Mouse (Mus musculus) megakaryocyte-erythroid progenitor cell, adult 5-6 weeks (primary cell): ENCODE measurements around the gene Ppil2. TPM values are rescaled to one million over a fixed set of nuclear protein-coding genes. Genes with fewer than 3 reads are reported as not detected.

Experiments used
- ATAC-seq: replicated peaks from 2 replicates; pipeline ENCODE4 v1.8.0; 2016; ENCODE audit warnings: mild to moderate bottlenecking, inconsistent platforms; ENCODE audit not compliant: severe bottlenecking, poor library complexity, low FRiP score, low TSS enrichment
- total RNA-seq, 2 experiments: library from RNA; stranded (forward) in 1 of 2; stranded (reverse) in 1 of 2; fragments of 200-1000, 215-1000 nt in 1 of 2; fragments of >200 nt in 1 of 2; fragmentation: Nextera tagmentation in 1 of 2; gene quantifications; 2 replicates each; pipeline ENCODE4 v1.2.3; 2014 to 2017

The Ppil2 gene
- total RNA-seq, 2 experiments from 2014 or later, result 81.5 to 94.8 TPM

- no peak for ATAC-seq
These were observed 65.8 kb downstream of the Ppil2 start for GRCm38 (mm10) chr16:17045287-17045686.

GRCm38 (mm10) chr16:17044320-17044719 lies 66.7 kb downstream of the Ppil2 start:
- ATAC-seq, result no peak

- ATAC-seq, result no peak
These were observed 69.6 kb downstream of the Ppil2 start for GRCm38 (mm10) chr16:17041417-17041816.

- no peak for ATAC-seq
These were observed 70.3 kb downstream of the Ppil2 start for GRCm38 (mm10) chr16:17040716-17041115.

Other genes with a start within 250 kb of the Ppil2 start
- 1.0 and 71.4 TPM in 2 replicates for gene Igll1, start 247.3 kb downstream of the Ppil2 start, total RNA-seq (2014; fragmentation: Nextera tagmentation)
- 3.1 TPM in 1 of 2 replicates, not detected in the other for gene Igll1, start 247.3 kb downstream of the Ppil2 start, total RNA-seq (2017)
- gene Top3b, start 240.5 kb downstream of the Ppil2 start, total RNA-seq (2014; fragmentation: Nextera tagmentation), result 123 and 133 TPM in 2 replicates
- 58.7 and 59.0 TPM in 2 replicates for gene Top3b, start 240.5 kb downstream of the Ppil2 start, total RNA-seq (2017)
- gene Vpreb1, start 240.4 kb downstream of the Ppil2 start, total RNA-seq (2014; fragmentation: Nextera tagmentation), result 70.5 TPM in 1 of 2 replicates, not detected in the other
- gene Vpreb1, start 240.4 kb downstream of the Ppil2 start, total RNA-seq (2017), result 0.91 TPM in 1 of 2 replicates, not detected in the other
- gene Ppm1f, start 214.8 kb downstream of the Ppil2 start, total RNA-seq (2014; fragmentation: Nextera tagmentation), result 6.5 and 6.7 TPM in 2 replicates
- 10.1 and 12.1 TPM in 2 replicates for gene Ppm1f, start 214.8 kb downstream of the Ppil2 start, total RNA-seq (2017)
- gene Mapk1, start 127.9 kb downstream of the Ppil2 start, total RNA-seq (2014; fragmentation: Nextera tagmentation), result 118 and 181 TPM in 2 replicates
- 140 and 154 TPM in 2 replicates for gene Mapk1, start 127.9 kb downstream of the Ppil2 start, total RNA-seq (2017)
- gene Ypel1, start 41.6 kb downstream of the Ppil2 start, total RNA-seq (2014; fragmentation: Nextera tagmentation), result 2.3 and 3.0 TPM in 2 replicates
- gene Ypel1, start 41.6 kb downstream of the Ppil2 start, total RNA-seq (2017), result 1.7 TPM in 1 of 2 replicates, not detected in the other
- 36.0 and 78.4 TPM in 2 replicates for gene 2610318N02Rik, start 13.9 kb upstream of the Ppil2 start, total RNA-seq (2014; fragmentation: Nextera tagmentation)
- 9.3 and 19.2 TPM in 2 replicates for gene 2610318N02Rik, start 13.9 kb upstream of the Ppil2 start, total RNA-seq (2017)
- gene Sdf2l1, start 21.1 kb upstream of the Ppil2 start, total RNA-seq (2014; fragmentation: Nextera tagmentation), result 20.4 and 21.1 TPM in 2 replicates
- 29.5 and 40.7 TPM in 2 replicates for gene Sdf2l1, start 21.1 kb upstream of the Ppil2 start, total RNA-seq (2017)
- gene Ydjc, start 33.4 kb upstream of the Ppil2 start, total RNA-seq (2014; fragmentation: Nextera tagmentation), result 13.3 and 13.4 TPM in 2 replicates
- gene Ydjc, start 33.4 kb upstream of the Ppil2 start, total RNA-seq (2017), result 11.4 and 11.7 TPM in 2 replicates
- 1.2 and 2.1 TPM in 2 replicates for gene Ccdc116, start 36.0 kb upstream of the Ppil2 start, total RNA-seq (2014; fragmentation: Nextera tagmentation)
- 0.57 and 0.70 TPM in 2 replicates for gene Ccdc116, start 36.0 kb upstream of the Ppil2 start, total RNA-seq (2017)
- gene Ube2l3, start 91.4 kb upstream of the Ppil2 start, total RNA-seq (2014; fragmentation: Nextera tagmentation), result 154 and 221 TPM in 2 replicates
- gene Ube2l3, start 91.4 kb upstream of the Ppil2 start, total RNA-seq (2017), result 161 and 163 TPM in 2 replicates
- 0.39 and 0.59 TPM in 2 replicates for gene Rimbp3, start 97.3 kb upstream of the Ppil2 start, total RNA-seq (2014; fragmentation: Nextera tagmentation)
- 0.23 TPM in 1 of 2 replicates, not detected in the other for gene Rimbp3, start 97.3 kb upstream of the Ppil2 start, total RNA-seq (2017)
- 1.6 and 2.1 TPM in 2 replicates for gene Hic2, start 122.3 kb upstream of the Ppil2 start, total RNA-seq (2014; fragmentation: Nextera tagmentation)
- 1.5 and 1.9 TPM in 2 replicates for gene Hic2, start 122.3 kb upstream of the Ppil2 start, total RNA-seq (2017)
- gene Tmem191c, start 164.8 kb upstream of the Ppil2 start, total RNA-seq (2014; fragmentation: Nextera tagmentation), result 9.2 and 19.0 TPM in 2 replicates
- 0.33 and 2.3 TPM in 2 replicates for gene Tmem191c, start 164.8 kb upstream of the Ppil2 start, total RNA-seq (2017)
- not detected in 2 replicates for gene Serpind1, start 220.1 kb upstream of the Ppil2 start, total RNA-seq (2014; fragmentation: Nextera tagmentation)
- not detected in 2 replicates for gene Serpind1, start 220.1 kb upstream of the Ppil2 start, total RNA-seq (2017)